Mouse (Mus musculus) testis, postnatal 10 days (tissue): Measurements from ENCODE around the gene Gm17617.
A peak's percentile ranks its signal among the peaks of the same experiment; 100 is the strongest.
"Not testable (repeated sequence)": the region's sequence is repeated elsewhere in the genome, so short reads cannot be mapped to it uniquely, and the experiment has no call there.

ENCODE experiments used
- DNase-seq: peaks from one replicate; pipeline ENCODE4 v3.0.0; 2021; ENCODE audit warnings: low spot score

Gm17617 gene

DNA sequence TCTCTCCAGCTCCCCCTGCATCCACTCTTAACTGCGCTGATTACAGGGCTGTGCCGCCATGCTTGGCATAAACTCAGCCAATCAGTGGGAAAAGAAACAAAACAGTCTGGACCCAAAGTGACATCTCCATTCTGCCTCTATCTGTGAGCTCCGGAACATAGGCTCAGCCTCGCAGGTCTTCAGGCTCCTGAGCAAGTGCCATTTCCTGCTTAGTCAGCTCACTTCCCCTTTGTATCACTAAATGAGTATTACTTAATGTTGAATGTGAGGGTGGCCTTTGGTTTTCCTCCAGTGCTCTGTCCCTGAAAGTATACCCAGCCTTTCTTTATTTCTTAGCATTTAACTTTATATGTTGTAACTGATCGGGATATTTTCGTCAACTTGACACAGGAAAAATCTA is 8.4 kb downstream of the Gm17617 start:
- no peak for DNase-seq

- DNase-seq: no peak
Observed at GRCm38 (mm10) chr13:55114375-55114774, 19.0 kb downstream of the Gm17617 start.

DNA sequence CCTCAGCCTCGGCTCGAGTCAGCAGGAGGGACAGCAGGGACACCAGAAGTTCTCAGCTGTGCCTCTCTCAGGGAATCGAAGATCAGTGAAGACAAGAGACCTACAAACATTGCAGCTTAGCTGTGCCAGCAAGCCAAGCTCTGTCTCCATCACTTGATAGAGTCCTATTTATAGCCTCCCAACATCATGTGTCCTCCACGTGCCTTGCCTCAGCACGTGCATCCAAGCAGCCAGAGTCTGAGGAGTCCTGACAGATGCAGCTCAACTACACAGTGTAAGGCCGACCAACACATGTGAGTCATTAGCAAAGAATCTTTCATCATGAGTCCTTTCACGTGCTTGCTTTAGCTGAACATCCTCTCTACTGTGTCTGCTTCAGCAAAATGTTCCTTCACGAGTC is 25.7 kb downstream of the Gm17617 start:
- no peak for DNase-seq

DNA sequence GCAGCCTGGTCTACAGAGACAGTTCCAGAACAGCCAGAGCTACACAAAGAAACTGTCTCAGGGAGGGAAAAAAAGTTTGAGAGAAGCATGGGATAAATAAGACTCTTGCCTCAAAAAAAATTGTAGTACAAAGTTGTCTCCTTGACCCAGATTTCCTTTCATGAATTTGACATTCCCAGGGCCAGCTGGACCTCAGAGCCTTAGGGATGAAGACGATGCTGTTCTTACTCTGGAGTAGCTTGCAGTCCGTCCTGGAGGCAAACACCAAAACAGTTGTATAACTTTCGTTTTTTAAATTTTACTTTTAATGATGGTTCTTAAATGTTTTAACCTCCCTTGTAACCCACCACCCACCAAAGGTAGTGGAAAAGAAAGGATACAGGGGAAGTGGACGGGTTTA is 26.2 kb downstream of the Gm17617 start:
- DNase-seq: no peak

- peak; percentile 46 for DNase-seq
Observed at GRCm38 (mm10) chr13:55105953-55106691, 27.2 kb downstream of the Gm17617 start.

DNA sequence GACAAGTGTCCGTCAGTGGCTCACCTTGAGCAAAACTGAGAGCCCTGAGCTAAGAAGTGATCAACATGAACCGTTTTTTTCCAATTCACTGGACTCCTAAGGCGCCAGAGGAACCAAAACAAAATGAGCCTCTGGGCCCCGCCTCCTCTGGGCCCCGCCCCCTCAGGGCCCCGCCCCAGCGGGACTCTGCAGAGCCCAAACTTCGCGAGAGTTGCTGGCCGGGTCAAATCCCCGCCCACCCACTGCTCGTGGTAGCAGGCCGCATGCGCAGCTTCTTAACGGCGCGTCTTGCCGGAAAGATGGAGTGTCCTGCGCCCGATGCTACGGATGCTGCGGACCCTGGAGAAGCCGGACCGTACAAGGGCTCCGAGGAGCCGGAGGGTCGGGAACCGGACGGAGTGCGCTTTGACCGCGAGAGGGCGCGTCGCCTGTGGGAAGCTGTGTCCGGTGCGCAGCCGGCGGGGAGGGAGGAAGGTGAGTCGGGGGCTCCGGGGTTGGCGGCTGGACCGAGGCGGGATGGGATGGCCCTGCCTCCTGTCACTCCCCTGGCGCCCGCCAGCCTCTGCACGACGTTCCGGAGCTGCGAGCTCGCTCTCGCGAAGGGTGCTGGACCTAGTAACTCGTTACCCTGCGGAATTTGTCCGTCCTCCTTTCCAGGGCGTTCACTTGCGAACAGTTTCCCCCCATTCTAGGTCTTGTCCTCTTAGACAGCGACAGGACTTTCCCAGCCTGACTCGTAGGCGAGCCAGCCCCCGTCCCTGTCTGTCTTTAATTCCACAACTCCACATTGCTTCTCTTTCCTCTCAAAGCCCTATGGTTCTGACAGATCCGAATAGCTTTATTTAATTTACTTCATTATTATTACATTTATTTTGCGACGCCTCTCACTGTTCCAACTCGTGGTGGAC is 28.0 kb downstream of the Gm17617 start, which contains the start of gene Zfp346:
Gene Zfp346 (plus strand): TSS at position 267 of the 908 bp plus-strand sequence.
- DNase-seq: peak; percentile 99

GRCm38 (mm10) chr13:55103351-55103750 is 30.0 kb downstream of the Gm17617 start:
- DNase-seq: no peak

- DNase-seq: no peak
Observed at GRCm38 (mm10) chr13:55102366-55102765, 31.0 kb downstream of the Gm17617 start.

- DNase-seq: no peak
Observed at GRCm38 (mm10) chr13:55101627-55102026, 31.7 kb downstream of the Gm17617 start.

- DNase-seq: peak; percentile 85
Observed at GRCm38 (mm10) chr13:55099726-55100478, 33.4 kb downstream of the Gm17617 start, which contains the start of gene Uimc1. Gene Uimc1, minus strand, starts transcription at chr13:55100300.

DNA sequence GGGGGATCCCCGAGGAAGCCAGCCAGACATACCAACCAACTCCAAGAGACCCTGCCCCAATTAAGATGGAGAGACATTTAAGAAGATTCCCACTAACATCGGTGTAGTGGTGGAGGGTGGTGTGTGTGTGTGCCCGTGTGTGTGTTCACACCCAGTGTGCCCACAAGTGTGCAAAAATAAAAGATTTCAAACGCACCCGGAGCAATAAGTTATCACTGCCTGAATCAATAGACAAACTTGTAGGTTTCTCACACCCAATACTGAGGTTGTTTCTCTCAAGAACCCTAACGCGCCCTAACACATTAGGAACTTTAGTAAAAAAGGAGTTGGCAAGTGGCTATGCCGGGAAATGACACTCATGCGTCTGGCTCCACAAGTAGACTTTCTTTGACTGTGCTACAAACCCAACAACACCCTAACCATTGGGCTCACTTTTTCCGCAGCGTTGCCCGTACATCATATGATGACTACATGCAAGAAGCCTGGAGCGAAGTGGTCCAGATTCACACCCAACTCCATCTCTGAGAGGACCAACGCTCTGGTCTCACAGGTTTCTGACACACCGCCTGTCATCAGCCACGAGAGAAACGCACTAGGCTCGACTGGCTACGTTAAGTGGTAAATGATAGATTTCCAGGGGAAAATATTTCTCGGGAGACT is 34.2 kb downstream of the Gm17617 start:
- no peak for DNase-seq

GRCm38 (mm10) chr13:55097841-55098240 is 35.5 kb downstream of the Gm17617 start:
- not testable (repeated sequence) for DNase-seq

GRCm38 (mm10) chr13:55092588-55092987 is 40.8 kb downstream of the Gm17617 start:
- DNase-seq: no peak
